Mouse (Mus musculus): ENCODE data around the gene Zc2hc1c.
A peak's percentile ranks its signal among the peaks of the same experiment; 100 is the strongest.

Zc2hc1c gene

DNA sequence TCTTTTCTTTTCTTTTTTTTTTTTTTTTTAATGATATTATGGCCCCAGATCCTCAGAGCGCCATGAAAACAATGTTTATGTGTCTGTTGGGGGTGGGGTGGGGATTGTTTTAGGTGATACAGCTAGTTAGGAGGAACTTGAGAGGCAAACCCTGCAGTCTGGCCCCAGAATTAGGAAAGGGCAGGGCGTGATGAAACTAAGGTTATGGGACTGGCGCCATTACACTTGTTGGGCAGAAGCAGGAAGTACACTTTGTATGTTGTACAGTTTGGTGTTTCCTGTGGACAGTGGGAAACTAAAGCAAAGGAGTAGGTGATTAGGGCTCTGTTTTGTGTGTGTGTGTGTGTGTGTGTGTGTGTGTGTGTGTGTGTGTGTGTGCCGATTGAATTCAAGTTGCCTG, 51.6 kb downstream of the Zc2hc1c start:
- DNase-seq (ENCODE audit: low spot score), result peak; percentile 5

DNA sequence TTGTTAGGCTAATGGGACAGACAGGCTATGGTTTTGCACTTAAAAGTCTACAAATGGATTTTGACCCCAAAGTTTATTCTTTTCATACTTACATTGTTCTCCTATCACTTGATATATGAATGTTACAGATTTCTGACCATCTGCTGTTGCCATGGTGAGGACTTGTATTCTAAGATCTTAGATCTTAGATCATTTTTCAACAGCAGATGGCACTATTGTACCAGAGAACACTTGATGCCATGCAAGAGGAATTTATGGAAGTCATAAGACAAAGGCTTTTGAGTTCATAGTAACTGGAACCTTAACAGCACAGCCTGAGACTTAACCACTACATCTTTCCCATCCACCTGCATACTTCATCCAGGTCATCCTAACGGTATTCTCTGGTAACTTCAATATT, 52.7 kb downstream of the Zc2hc1c start:
- DNase-seq (ENCODE audit: low spot score), result peak; percentile 45

DNA sequence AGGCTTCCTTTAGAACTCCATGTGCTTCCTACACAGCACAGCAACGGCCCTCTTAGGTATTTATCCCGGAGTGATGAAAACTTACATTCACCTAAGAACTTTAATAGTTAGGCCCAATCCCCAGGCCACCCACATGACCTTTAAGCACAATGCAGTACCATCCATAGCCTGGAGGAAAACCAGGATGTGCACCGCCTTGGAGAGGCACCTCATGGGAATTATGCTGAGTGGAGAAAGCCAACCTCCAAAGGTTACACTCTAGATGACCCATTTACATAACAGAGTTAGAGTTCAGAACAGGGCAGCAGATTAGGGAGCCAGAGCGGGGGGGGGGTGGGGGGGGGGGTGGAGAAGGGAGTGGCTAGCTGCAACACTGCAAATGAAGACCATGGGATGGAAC, 53.9 kb downstream of the Zc2hc1c start:
- DNase-seq (ENCODE audit: low spot score), result no peak

DNA sequence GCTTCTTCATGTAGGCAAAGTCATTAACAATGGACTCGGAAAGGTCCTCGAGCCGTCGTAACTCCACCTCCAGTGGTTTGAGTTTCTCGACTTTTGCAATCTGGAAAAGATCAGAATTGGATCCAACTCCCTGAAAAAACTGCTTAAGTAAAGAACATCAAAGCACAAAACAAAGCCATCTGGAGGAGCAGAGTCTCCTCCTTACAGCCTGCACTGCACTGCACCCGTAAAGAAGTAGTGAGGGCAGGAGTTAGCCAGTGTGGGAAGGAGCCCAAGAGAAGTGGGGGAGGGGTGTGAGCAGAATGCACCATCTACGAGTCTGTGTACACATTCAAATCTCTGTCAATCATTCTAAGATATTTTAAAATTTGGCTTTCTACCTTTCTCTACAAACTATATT, 55.9 kb downstream of the Zc2hc1c start:
- DNase-seq (ENCODE audit: low spot score), result no peak

DNA sequence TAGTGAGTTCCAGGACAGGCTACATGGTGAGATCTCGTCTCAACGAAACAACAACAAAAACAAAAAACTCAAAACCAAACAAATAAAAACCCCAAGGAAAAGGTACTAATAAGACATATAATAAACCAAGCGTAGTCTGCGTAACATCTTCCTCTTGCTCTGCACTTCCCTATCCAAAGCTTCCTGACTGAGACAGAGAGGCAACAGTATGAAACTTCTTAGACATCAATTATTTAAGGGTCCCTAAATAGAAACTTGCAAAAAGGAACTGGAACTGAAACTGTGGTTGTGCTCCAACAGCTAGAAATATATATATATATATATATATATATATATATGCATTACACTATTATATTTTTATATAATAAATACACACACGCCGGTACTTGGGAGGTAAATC, 57.2 kb downstream of the Zc2hc1c start:
- no peak for DNase-seq (ENCODE audit: low spot score)

DNA sequence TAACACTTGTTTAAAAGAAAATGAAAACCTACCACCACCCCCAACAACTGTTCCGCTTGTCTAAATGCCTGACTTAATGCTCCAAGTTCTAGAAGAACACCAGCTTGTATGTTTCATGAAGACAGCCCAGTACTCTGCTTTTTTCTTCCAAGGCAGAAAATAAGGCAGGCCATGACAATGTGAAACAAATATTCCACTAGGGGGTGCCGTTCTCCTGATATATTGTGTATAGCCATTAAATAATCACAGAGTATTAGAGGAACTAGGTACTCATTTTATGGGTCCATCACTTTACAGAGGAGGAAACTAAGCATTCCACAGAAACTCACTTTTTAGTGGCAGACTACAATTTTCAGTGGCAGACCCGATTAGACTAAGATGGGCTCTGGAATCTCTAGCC, 58.0 kb downstream of the Zc2hc1c start:
- DNase-seq (ENCODE audit: low spot score), result peak; percentile 60

DNA sequence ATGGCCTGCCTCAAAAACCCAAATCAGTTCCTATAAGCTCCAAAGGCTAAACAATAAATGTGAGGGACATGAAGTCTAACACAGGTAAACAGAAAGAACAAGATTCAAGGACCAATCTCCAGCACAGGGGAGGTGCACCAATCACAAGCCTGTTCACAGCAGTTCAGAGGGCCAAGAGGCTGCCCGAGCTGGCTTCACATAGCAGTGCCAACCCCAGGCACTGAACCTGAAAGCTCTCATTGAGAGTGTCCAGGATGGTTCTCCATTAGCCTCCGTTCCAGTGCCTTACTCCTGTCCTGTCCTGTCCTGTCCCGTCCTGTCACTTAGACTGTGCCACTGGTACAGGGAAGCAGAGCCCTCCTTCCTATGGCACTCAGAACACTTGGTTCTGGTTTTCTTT, 58.8 kb downstream of the Zc2hc1c start:
- DNase-seq (ENCODE audit: low spot score), result no peak

DNA sequence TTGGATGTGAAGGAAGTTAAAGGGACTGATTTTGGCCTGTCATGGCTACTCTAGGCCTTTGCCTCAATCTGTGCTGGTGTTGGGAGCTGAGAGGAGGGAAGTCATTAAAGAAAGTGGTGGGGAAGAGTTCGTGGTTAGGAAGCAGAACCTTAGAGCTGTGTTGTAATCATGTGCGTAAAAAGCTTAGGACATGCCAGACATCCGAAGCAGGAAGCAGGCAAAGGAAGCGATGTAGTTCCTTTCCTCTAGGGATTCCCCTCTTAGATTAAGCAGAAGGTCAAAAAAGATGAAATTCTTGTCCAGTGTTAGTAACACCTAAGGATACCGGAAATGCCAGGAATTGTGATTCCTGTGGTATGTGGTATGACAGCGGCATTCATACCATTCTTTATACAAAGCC, 59.9 kb downstream of the Zc2hc1c start:
- no peak for DNase-seq (ENCODE audit: low spot score)
